Mouse (Mus musculus): ENCODE results near the gene Hoxa7. TPM values are rescaled to one million over a fixed set of nuclear protein-coding genes. Genes with fewer than 3 reads are reported as not detected.

Hoxa7 gene
- polyA plus RNA-seq, 1 experiment = 2.5 TPM

GRCm38 (mm10) chr6:52194690-52195089 lies 27.0 kb downstream of the Hoxa7 start:
- H3K27ac ChIP-seq (ENCODE audit: insufficient read depth, low read depth, low read length) = no peak overlapping the region
- H3K27me3 ChIP-seq (ENCODE audit: control insufficient read depth, insufficient read depth, low read length) = peaks cover 27% of the 10 kb centered on the region
- WGBS = 42% methylated on average over 10 of the region's 10 CpGs
- H3K36me3 ChIP-seq (ENCODE audit: control insufficient read depth, insufficient read depth, low read length) = no peaks in the 10 kb centered on the region
- TF ChIP-seq POLR2A (IDR thresholded peaks at IDR 0.05; ENCODE audit: low read depth, low read length) = no peak
- no peak for TF ChIP-seq CTCF (IDR thresholded peaks at IDR 0.05; ENCODE audit: extremely low read depth, insufficient read length, insufficient replicate concordance, low read depth, low read length)
- peaks cover 5% of the 10 kb centered on the region for H3K4me1 ChIP-seq (ENCODE audit: control insufficient read depth, insufficient read depth, insufficient read length, low read length)
- no peak overlapping the region for H3K4me3 ChIP-seq (ENCODE audit: low read depth, low read length)

- WGBS = 2% methylated on average over 42 of the region's 55 CpGs
Measured at GRCm38 (mm10) chr6:52191860-52192550, 29.6 kb downstream of the Hoxa7 start.

GRCm38 (mm10) chr6:52190906-52191810 lies 30.5 kb downstream of the Hoxa7 start, which contains the start of gene Hoxa4:
Gene Hoxa4, minus strand, starts transcription at chr6:52191753.
- TF ChIP-seq CTCF (IDR thresholded peaks at IDR 0.05; ENCODE audit: extremely low read depth, insufficient read length, insufficient replicate concordance, low read depth, low read length) (no peak), POLR2A (IDR thresholded peaks at IDR 0.05; ENCODE audit: low read depth, low read length) (no peak)
- 10% methylated on average over 92 of the region's 102 CpGs for WGBS
- H3K36me3 ChIP-seq (ENCODE audit: control insufficient read depth, insufficient read depth, low read length) = no peaks in the 10 kb centered on the region
- H3K27me3 ChIP-seq (ENCODE audit: control insufficient read depth, insufficient read depth, low read length) = peaks cover 30% of the 10 kb centered on the region
- peak within 1 kb of the TSS; percentile 53 for H3K27ac ChIP-seq (ENCODE audit: insufficient read depth, low read depth, low read length)
- H3K4me3 ChIP-seq (ENCODE audit: low read depth, low read length) = peak within 1 kb of the TSS; percentile 99
- H3K4me1 ChIP-seq (ENCODE audit: control insufficient read depth, insufficient read depth, insufficient read length, low read length) = peaks cover 5% of the 10 kb centered on the region

More at GRCm38 (mm10) chr6:52191860-52192550, 29.6 kb downstream of the Hoxa7 start:
- peak overlapping the region; percentile 53 for H3K27ac ChIP-seq (ENCODE audit: insufficient read depth, low read depth, low read length)
- peaks cover 5% of the 10 kb centered on the region for H3K4me1 ChIP-seq (ENCODE audit: control insufficient read depth, insufficient read depth, insufficient read length, low read length)
- peak overlapping the region; percentile 99 for H3K4me3 ChIP-seq (ENCODE audit: low read depth, low read length)
- TF ChIP-seq POLR2A (IDR thresholded peaks at IDR 0.05; ENCODE audit: low read depth, low read length) (peak; percentile 55; the same call in 1 of the 2 replicates), CTCF (IDR thresholded peaks at IDR 0.05; ENCODE audit: extremely low read depth, insufficient read length, insufficient replicate concordance, low read depth, low read length) (no peak)
- H3K27me3 ChIP-seq (ENCODE audit: control insufficient read depth, insufficient read depth, low read length) = peaks cover 27% of the 10 kb centered on the region
- no peaks in the 10 kb centered on the region for H3K36me3 ChIP-seq (ENCODE audit: control insufficient read depth, insufficient read depth, low read length)

- Histone ChIP-seq H3K27ac (ENCODE audit: insufficient read depth, low read depth, low read length) (peak overlapping the region; percentile 36), H3K36me3 (ENCODE audit: control insufficient read depth, insufficient read depth, low read length) (no peaks in the 10 kb centered on the region), H3K27me3 (ENCODE audit: control insufficient read depth, insufficient read depth, low read length) (peaks cover 37% of the 10 kb centered on the region), H3K4me1 (ENCODE audit: control insufficient read depth, insufficient read depth, insufficient read length, low read length) (peaks cover 5% of the 10 kb centered on the region), H3K4me3 (ENCODE audit: low read depth, low read length) (peak overlapping the region; percentile 31; the same call in 1 of the 2 replicates)
- TF ChIP-seq CTCF (IDR thresholded peaks at IDR 0.05; ENCODE audit: extremely low read depth, insufficient read length, insufficient replicate concordance, low read depth, low read length) (no peak), POLR2A (IDR thresholded peaks at IDR 0.05; ENCODE audit: low read depth, low read length) (no peak)
- WGBS = 17% methylated on average over 23 of the region's 23 CpGs
Measured at GRCm38 (mm10) chr6:52190410-52190809, 31.2 kb downstream of the Hoxa7 start.

GRCm38 (mm10) chr6:52189909-52190308 lies 31.7 kb downstream of the Hoxa7 start:
- Histone ChIP-seq H3K4me3 (ENCODE audit: low read depth, low read length) (no peak overlapping the region), H3K27ac (ENCODE audit: insufficient read depth, low read depth, low read length) (peak overlapping the region; percentile 36), H3K36me3 (ENCODE audit: control insufficient read depth, insufficient read depth, low read length) (no peaks in the 10 kb centered on the region), H3K4me1 (ENCODE audit: control insufficient read depth, insufficient read depth, insufficient read length, low read length) (peaks cover 5% of the 10 kb centered on the region), H3K27me3 (ENCODE audit: control insufficient read depth, insufficient read depth, low read length) (peaks cover 41% of the 10 kb centered on the region)
- no peak for TF ChIP-seq POLR2A (IDR thresholded peaks at IDR 0.05; ENCODE audit: low read depth, low read length)
- no peak for TF ChIP-seq CTCF (IDR thresholded peaks at IDR 0.05; ENCODE audit: extremely low read depth, insufficient read length, insufficient replicate concordance, low read depth, low read length)
- 60% methylated on average over 8 of the region's 8 CpGs for WGBS

- Histone ChIP-seq H3K27ac (ENCODE audit: insufficient read depth, low read depth, low read length) (0 out of 2 replicates have a peak overlapping the region, but pooled peaks have one; percentile 21), H3K4me3 (ENCODE audit: low read depth, low read length) (no peak overlapping the region), H3K27me3 (ENCODE audit: control insufficient read depth, insufficient read depth, low read length) (peaks cover 39% of the 10 kb centered on the region), H3K36me3 (ENCODE audit: control insufficient read depth, insufficient read depth, low read length) (no peaks in the 10 kb centered on the region), H3K4me1 (ENCODE audit: control insufficient read depth, insufficient read depth, insufficient read length, low read length) (peaks cover 9% of the 10 kb centered on the region)
- WGBS = 42% methylated on average over 5 of the region's 5 CpGs
- TF ChIP-seq CTCF (IDR thresholded peaks at IDR 0.05; ENCODE audit: extremely low read depth, insufficient read length, insufficient replicate concordance, low read depth, low read length) = no peak
Measured at GRCm38 (mm10) chr6:52189172-52189591, 32.5 kb downstream of the Hoxa7 start.

- Histone ChIP-seq H3K36me3 (ENCODE audit: control insufficient read depth, insufficient read depth, low read length) (no peaks in the 10 kb centered on the region), H3K27me3 (ENCODE audit: control insufficient read depth, insufficient read depth, low read length) (peaks cover 31% of the 10 kb centered on the region), H3K4me1 (ENCODE audit: control insufficient read depth, insufficient read depth, insufficient read length, low read length) (peaks cover 12% of the 10 kb centered on the region), H3K27ac (ENCODE audit: insufficient read depth, low read depth, low read length) (no peak overlapping the region), H3K4me3 (ENCODE audit: low read depth, low read length) (no peak overlapping the region)
- TF ChIP-seq CTCF (IDR thresholded peaks at IDR 0.05; ENCODE audit: extremely low read depth, insufficient read length, insufficient replicate concordance, low read depth, low read length) (no peak), POLR2A (IDR thresholded peaks at IDR 0.05; ENCODE audit: low read depth, low read length) (no peak)
- WGBS = 67% methylated on average over 1 of the region's 1 CpGs
Measured at GRCm38 (mm10) chr6:52186500-52186899, 35.2 kb downstream of the Hoxa7 start.

Data from small intestine, adult 2 months (tissue).